Mouse (Mus musculus) embryonic facial prominence, embryonic 15.5 days (tissue): Measurements from ENCODE around the gene Parp16. TPM values are rescaled to one million over a fixed set of nuclear protein-coding genes. Genes with fewer than 3 reads are reported as not detected.
A peak's percentile ranks its signal among the peaks of the same experiment; 100 is the strongest.

Experiments used
- ATAC-seq: fragments of 200-750 bp; cut with Nextera tagmentation; 2 replicates; pipeline ENCODE4 v1.8.0; 2017; ENCODE audit warnings: low read depth, moderate TSS enrichment; ENCODE audit not compliant: insufficient number of reproducible peaks, low FRiP score, low TSS enrichment
- H3K27ac ChIP-seq: fragments of 300-500 bp; sonication (generic); replicated peaks from 2 replicates; pipeline ENCODE4 v1.5.1; 2015; ENCODE audit warnings: mild to moderate bottlenecking, inconsistent platforms
- H3K27me3 ChIP-seq: fragments of 300-500 bp; sonication (generic); 2 replicates; pipeline ENCODE4 v1.6.1; 2015; ENCODE audit warnings: inconsistent platforms
- H3K36me3 ChIP-seq: fragments of 300-500 bp; sonication (generic); 2 replicates; pipeline ENCODE4 v1.6.1; 2015; ENCODE audit warnings: mild to moderate bottlenecking, inconsistent platforms
- H3K4me1 ChIP-seq: fragments of 300-500 bp; sonication (generic); 2 replicates; pipeline ENCODE4 v1.6.1; 2015; ENCODE audit warnings: inconsistent platforms
- H3K4me2 ChIP-seq: fragments of 300-500 bp; sonication (generic); replicated peaks from 2 replicates; pipeline ENCODE4 v1.6.1; 2015; ENCODE audit warnings: mild to moderate bottlenecking, inconsistent platforms
- H3K4me3 ChIP-seq: fragments of 300-500 bp; sonication (generic); replicated peaks from 2 replicates; pipeline ENCODE4 v1.5.1; 2015; ENCODE audit warnings: mild to moderate bottlenecking, inconsistent platforms
- H3K9ac ChIP-seq: fragments of 300-500 bp; sonication (generic); 2 replicates; pipeline ENCODE4 v1.6.1; 2015; ENCODE audit warnings: inconsistent platforms
- H3K9me3 ChIP-seq: fragments of 300-500 bp; sonication (generic); replicated peaks from 2 replicates; pipeline ENCODE4 v1.6.1; 2016; ENCODE audit warnings: inconsistent platforms
- WGBS: fragments of 180-500 bp; shearing (Covaris S2); methylation state at CpG from one replicate; pipeline ENCODE4 v1.1.7; 2015; 5-methylcytosine and 5-hydroxymethylcytosine counted together
- polyA plus RNA-seq: library from polyadenylated mRNA; unstranded; fragments of >200 nt; fragmentation: Nextera tagmentation; extraction: Ambion mirVana; gene quantifications from 2 replicates; pipeline ENCODE4 v1.2.1, GENCODE M21; 2015

Gene Parp16
- 7.5 and 8.9 TPM in 2 replicates for polyA plus RNA-seq

- no peak for ATAC-seq
- H3K27ac ChIP-seq, result peak within 1 kb of the TSS; percentile 93
- peaks cover 24% of the 10 kb centered on the region for H3K4me1 ChIP-seq
- H3K27me3 ChIP-seq, result no peaks in the 10 kb centered on the region
- H3K9ac ChIP-seq, result no peak within 1 kb of the TSS
- peak within 1 kb of the TSS; percentile 25; the same call in 1 of the 2 replicates for H3K4me2 ChIP-seq
- no peak within 1 kb of the TSS for H3K4me3 ChIP-seq
- no peaks in the 10 kb centered on the region for H3K36me3 ChIP-seq
- 71% methylated on average over 4 of the region's 4 CpGs for WGBS
- no peaks in the 10 kb centered on the region for H3K9me3 ChIP-seq
Measured at GRCm38 (mm10) chr9:65195053-65195452, at the start of gene Parp16. Gene Parp16 (plus strand): TSS chr9:65195353.

- Histone ChIP-seq H3K4me3 (no peak overlapping the region), H3K9ac (no peak overlapping the region), H3K4me2 (no peak overlapping the region), H3K9me3 (no peaks in the 10 kb centered on the region), H3K36me3 (no peaks in the 10 kb centered on the region), H3K27me3 (peaks cover 3% of the 10 kb centered on the region; the same call in 1 of the 2 replicates), H3K27ac (no peak overlapping the region), H3K4me1 (peaks cover 19% of the 10 kb centered on the region)
- no peak for ATAC-seq
- 73% methylated on average over 5 of the region's 5 CpGs for WGBS
Measured at GRCm38 (mm10) chr9:65146001-65146400, 49.2 kb upstream of the Parp16 start.

- Histone ChIP-seq H3K27ac (no peak overlapping the region), H3K36me3 (no peaks in the 10 kb centered on the region), H3K27me3 (no peaks in the 10 kb centered on the region), H3K9ac (no peak overlapping the region), H3K4me2 (no peak overlapping the region), H3K4me1 (peaks cover 5% of the 10 kb centered on the region; the same call in 1 of the 2 replicates), H3K9me3 (no peaks in the 10 kb centered on the region), H3K4me3 (no peak overlapping the region)
- WGBS, result 75% methylated on average over 7 of the region's 7 CpGs
- ATAC-seq, result no peak
Measured at GRCm38 (mm10) chr9:65148507-65148906, 46.6 kb upstream of the Parp16 start.

GRCm38 (mm10) chr9:65152711-65153330 lies 42.3 kb upstream of the Parp16 start:
- Histone ChIP-seq H3K9ac (no peak overlapping the region), H3K27ac (no peak overlapping the region), H3K4me2 (no peak overlapping the region), H3K4me1 (peaks cover 11% of the 10 kb centered on the region), H3K27me3 (no peaks in the 10 kb centered on the region), H3K9me3 (no peaks in the 10 kb centered on the region), H3K36me3 (no peaks in the 10 kb centered on the region), H3K4me3 (no peak overlapping the region)
- WGBS, result 55% methylated on average over 6 of the region's 6 CpGs
- no peak for ATAC-seq

- no peaks in the 10 kb centered on the region for H3K27me3 ChIP-seq
- H3K27ac ChIP-seq, result no peak overlapping the region
- peaks cover 11% of the 10 kb centered on the region for H3K4me1 ChIP-seq
- H3K9ac ChIP-seq, result no peak overlapping the region
- no peak for ATAC-seq
- H3K4me2 ChIP-seq, result no peak overlapping the region
- H3K9me3 ChIP-seq, result no peaks in the 10 kb centered on the region
- 20% methylated on average over 5 of the region's 5 CpGs for whole genome bisulfite sequencing
- H3K4me3 ChIP-seq, result no peak overlapping the region
- H3K36me3 ChIP-seq, result no peaks in the 10 kb centered on the region
Measured at GRCm38 (mm10) chr9:65153331-65153711, 41.8 kb upstream of the Parp16 start.

- H3K4me1 ChIP-seq, result peaks cover 11% of the 10 kb centered on the region
- ATAC-seq, result no peak; the same call in 1 of the 2 replicates
Measured at GRCm38 (mm10) chr9:65154692-65155455, 40.3 kb upstream of the Parp16 start.

GRCm38 (mm10) chr9:65156604-65157003 lies 38.5 kb upstream of the Parp16 start:
- peaks cover 17% of the 10 kb centered on the region; the same call in 1 of the 2 replicates for H3K27me3 ChIP-seq
- H3K9me3 ChIP-seq, result no peaks in the 10 kb centered on the region
- H3K27ac ChIP-seq, result no peak overlapping the region
- H3K4me2 ChIP-seq, result no peak overlapping the region
- no peak overlapping the region for H3K9ac ChIP-seq
- WGBS, result 13% methylated on average over 8 of the region's 8 CpGs
- no peak for ATAC-seq
- no peaks in the 10 kb centered on the region for H3K36me3 ChIP-seq
- H3K4me1 ChIP-seq, result peaks cover 11% of the 10 kb centered on the region
- no peak overlapping the region for H3K4me3 ChIP-seq

More at GRCm38 (mm10) chr9:65154692-65155455, 40.3 kb upstream of the Parp16 start:
- Histone ChIP-seq H3K36me3 (no peaks in the 10 kb centered on the region), H3K4me3 (no peak overlapping the region), H3K9ac (no peak overlapping the region), H3K27me3 (0 out of 2 replicates have a peak, but pooled peaks cover 4% of the 10 kb centered on the region), H3K9me3 (no peaks in the 10 kb centered on the region), H3K4me2 (no peak overlapping the region), H3K27ac (no peak overlapping the region)
- WGBS, result 57% methylated on average over 9 of the region's 9 CpGs

GRCm38 (mm10) chr9:65157631-65158030 lies 37.5 kb upstream of the Parp16 start:
- Histone ChIP-seq H3K36me3 (no peaks in the 10 kb centered on the region), H3K4me1 (peaks cover 16% of the 10 kb centered on the region), H3K9me3 (no peaks in the 10 kb centered on the region), H3K4me3 (no peak overlapping the region), H3K27me3 (peaks cover 27% of the 10 kb centered on the region), H3K9ac (no peak overlapping the region), H3K4me2 (no peak overlapping the region), H3K27ac (no peak overlapping the region)
- no peak for ATAC-seq
- 30% methylated on average over 6 of the region's 6 CpGs for WGBS

GRCm38 (mm10) chr9:65161188-65161587 lies 34.0 kb upstream of the Parp16 start:
- Histone ChIP-seq H3K36me3 (no peaks in the 10 kb centered on the region), H3K4me3 (no peak overlapping the region), H3K27ac (no peak overlapping the region), H3K4me1 (peaks cover 20% of the 10 kb centered on the region), H3K27me3 (peaks cover 42% of the 10 kb centered on the region), H3K9ac (no peak overlapping the region), H3K9me3 (no peaks in the 10 kb centered on the region), H3K4me2 (no peak overlapping the region)
- WGBS, result 37% methylated on average over 4 of the region's 4 CpGs
- no peak for ATAC-seq

GRCm38 (mm10) chr9:65161881-65162280 lies 33.3 kb upstream of the Parp16 start:
- no peak overlapping the region for H3K4me2 ChIP-seq
- H3K4me1 ChIP-seq, result peaks cover 14% of the 10 kb centered on the region
- no peaks in the 10 kb centered on the region for H3K36me3 ChIP-seq
- H3K27ac ChIP-seq, result no peak overlapping the region
- no peak overlapping the region for H3K4me3 ChIP-seq
- WGBS, result 26% methylated on average over 8 of the region's 8 CpGs
- H3K27me3 ChIP-seq, result peaks cover 42% of the 10 kb centered on the region
- no peaks in the 10 kb centered on the region for H3K9me3 ChIP-seq
- ATAC-seq, result no peak
- no peak overlapping the region for H3K9ac ChIP-seq

GRCm38 (mm10) chr9:65162711-65163639 lies 32.2 kb upstream of the Parp16 start:
- Histone ChIP-seq H3K27me3 (peaks cover 42% of the 10 kb centered on the region), H3K4me2 (peak overlapping the region; percentile 88), H3K4me3 (peak overlapping the region; percentile 48), H3K27ac (no peak overlapping the region), H3K36me3 (no peaks in the 10 kb centered on the region), H3K9ac (peak overlapping the region; percentile 26), H3K9me3 (no peaks in the 10 kb centered on the region), H3K4me1 (peaks cover 14% of the 10 kb centered on the region)
- WGBS, result 2% methylated on average over 60 of the region's 69 CpGs
- peak; percentile 7; the same call in 1 of the 2 replicates for ATAC-seq
